In the genomic region with DNA sequence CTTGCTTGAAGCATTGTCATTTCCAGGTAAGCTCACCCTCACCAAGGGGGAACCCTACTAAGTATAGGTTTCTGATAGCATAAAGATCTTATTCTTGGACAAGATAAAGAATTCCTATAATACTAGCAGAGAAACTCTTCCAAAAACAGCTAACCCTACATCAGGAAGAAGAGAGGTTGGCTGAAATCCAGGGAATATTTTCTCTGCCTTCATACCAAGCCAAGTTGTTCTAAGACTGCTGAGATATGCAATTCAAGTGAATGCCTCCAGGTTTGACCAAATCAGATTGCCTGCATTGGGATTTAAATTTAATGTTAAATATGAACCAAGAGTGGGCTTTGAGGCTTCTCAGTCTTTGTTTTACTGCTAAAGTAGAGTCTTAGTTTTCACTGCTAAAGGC, we compare ENCODE assay signal across 28 mouse cellular contexts. TPM values are rescaled to one million over a fixed set of nuclear protein-coding genes. Genes with fewer than 3 reads are reported as not detected.
A peak's percentile ranks its signal among the peaks of the same experiment; 100 is the strongest.
DNase-seq lines count a peak whose midpoint lies in the region; ATAC-seq and TF ChIP-seq lines count a peak whose summit lies in the region.
"Had no signal": no experiment of that assay in that cellular context is flagged by ENCODE, and none has a peak within 500 bp of the region (broad histone marks: within the 10 kb centered on the region; RNA-seq: fewer than 3 reads in every experiment).

No protein-coding gene starts in this region.

- H3K36me3 ChIP-seq in kidney, postnatal 0 days (ENCODE audit: insufficient read depth, low read length): no peaks in the 10 kb centered on the region
- H3K36me3 ChIP-seq in CH12.LX (replicated peaks in 1 of 2; ENCODE audit: control insufficient read depth in 1 of 2, insufficient read depth in 1 of 2, low read length in 1 of 2): peaks cover 0 to 9% of the 10 kb centered on the region in 2 experiments
- no peaks in the 10 kb centered on the region for H3K36me3 ChIP-seq in hindbrain, postnatal 0 days (ENCODE audit: insufficient read depth, low read length)
- H3K36me3 ChIP-seq: embryonic facial prominence, embryonic 12.5 days; forebrain, embryonic 12.5 days; forebrain, embryonic 15.5 days; G1E; heart, embryonic 12.5 days; heart, embryonic 15.5 days; hindbrain, embryonic 10.5 days; hindbrain, embryonic 13.5 days had no signal

- peak; percentile 15 for DNase-seq in kidney, postnatal 0 days (ENCODE audit: low spot score)
- DNase-seq in kidney, postnatal 36 days: no peak
- DNase-seq in 3T3-L1 (ENCODE audit: low read depth, low spot score) (peak; percentile 13), CH12.LX (ENCODE audit: extremely low read depth) (no peak)
- DNase-seq in urinary bladder, adult 2 months (ENCODE audit: low spot score): no peak
- DNase-seq in hindbrain, postnatal 0 days (ENCODE audit: low spot score): no peak
- DNase-seq: adrenal gland, adult 2 months; adrenal gland, postnatal 14 days; cerebellum, adult 11-12 months; cerebellum, adult 8-10 months; cerebellum, postnatal 10 days; cerebellum, postnatal 36 days; embryo, embryonic 11 days; gastrocnemius, postnatal 25 days; heart, adult 18-20 months; heart, postnatal 10 days; heart, postnatal 36 days had no signal

- TF ChIP-seq RAD21 in CH12.LX (IDR thresholded peaks at IDR 0.05; ENCODE audit: low read depth, low read length): no peak

- no peak overlapping the region for H3K4me3 ChIP-seq in kidney, postnatal 0 days (replicated peaks; ENCODE audit: low read depth, low read length)
- H3K4me3 ChIP-seq in CH12.LX (replicated peaks in 1 of 3; ENCODE audit: low read depth in 2 of 3, low read length in 2 of 3, poor library complexity in 1 of 3): no peak overlapping the region
- no peak overlapping the region for H3K4me3 ChIP-seq in hindbrain, postnatal 0 days (ENCODE audit: low read length)
- H3K4me3 ChIP-seq: embryonic facial prominence, embryonic 12.5 days; erythroblast, embryonic 14.5 days; forebrain, embryonic 12.5 days; forebrain, embryonic 15.5 days; heart, embryonic 12.5 days; heart, embryonic 15.5 days; hindbrain, embryonic 10.5 days; hindbrain, embryonic 13.5 days had no signal

- no peak for TF ChIP-seq POLR2A in CH12.LX (IDR thresholded peaks at IDR 0.05; ENCODE audit: low read depth, low read length)

- H3K9me3 ChIP-seq in kidney, postnatal 0 days (replicated peaks; ENCODE audit: low read length): no peaks in the 10 kb centered on the region
- H3K9me3 ChIP-seq in CH12.LX (replicated peaks; ENCODE audit: low read length): no peaks in the 10 kb centered on the region
- no peaks in the 10 kb centered on the region for H3K9me3 ChIP-seq in hindbrain, postnatal 0 days (ENCODE audit: low read length)
- H3K9me3 ChIP-seq: embryonic facial prominence, embryonic 12.5 days; forebrain, embryonic 12.5 days; forebrain, embryonic 15.5 days; G1E; heart, embryonic 12.5 days; heart, embryonic 15.5 days; hindbrain, embryonic 10.5 days; hindbrain, embryonic 13.5 days had no signal

- no peaks in the 10 kb centered on the region for H3K4me1 ChIP-seq in kidney, postnatal 0 days (replicated peaks; ENCODE audit: insufficient read depth, low read length)
- H3K4me1 ChIP-seq in CH12.LX (ENCODE audit: control insufficient read depth in 1 of 2, insufficient read depth in 2 of 2): peaks cover 25 to 93% of the 10 kb centered on the region in 2 experiments
- H3K4me1 ChIP-seq in hindbrain, postnatal 0 days (ENCODE audit: insufficient read depth, low read length): no peaks in the 10 kb centered on the region
- H3K4me1 ChIP-seq: embryonic facial prominence, embryonic 12.5 days; forebrain, embryonic 12.5 days; forebrain, embryonic 15.5 days; heart, embryonic 12.5 days; heart, embryonic 15.5 days; hindbrain, embryonic 10.5 days; hindbrain, embryonic 13.5 days had no signal

- dilution Hi-C loops in CH12.LX (cut with MboI; ENCODE audit: extremely low pct_ligation_motif_present, extremely low pct_unique_long_range_greater_than_20kb, low sequenced_read_pairs): no loop called here

- no peak for TF ChIP-seq CTCF in kidney, postnatal 0 days (IDR thresholded peaks at IDR 0.05; ENCODE audit: low read depth)
- TF ChIP-seq CTCF in CH12.LX (conservative IDR thresholded peaks at IDR 0.05 in 1 of 2, IDR thresholded peaks at IDR 0.05 in 1 of 2; ENCODE audit: low read depth in 2 of 2, low read length in 2 of 2): no peak
- TF ChIP-seq CTCF in hindbrain, postnatal 0 days (IDR thresholded peaks at IDR 0.05; ENCODE audit: low read depth): no peak

- no peaks in the 10 kb centered on the region for H3K27me3 ChIP-seq in kidney, postnatal 0 days (ENCODE audit: insufficient read depth, low read length)
- H3K27me3 ChIP-seq in CH12.LX (replicated peaks): no peaks in the 10 kb centered on the region
- H3K27me3 ChIP-seq in hindbrain, postnatal 0 days (ENCODE audit: insufficient read depth, low read length): no peaks in the 10 kb centered on the region
- H3K27me3 ChIP-seq: embryonic facial prominence, embryonic 12.5 days; forebrain, embryonic 12.5 days; forebrain, embryonic 15.5 days; heart, embryonic 12.5 days; heart, embryonic 15.5 days; hindbrain, embryonic 13.5 days had no signal

- no peak for TF ChIP-seq EP300 in CH12.LX (IDR thresholded peaks at IDR 0.05; ENCODE audit: low read length)

- no peak for ATAC-seq in kidney, postnatal 0 days (replicated peaks; ENCODE audit: low FRiP score, low read depth)
- ATAC-seq in hindbrain, postnatal 0 days: no peak
- ATAC-seq: forebrain, embryonic 15.5 days; hindbrain, embryonic 16.5 days; inflammation-experienced regulatory T-cells, adult 6 months had no signal

- peaks cover 15% of the 10 kb centered on the region for H3K79me2 ChIP-seq in CH12.LX (replicated peaks; ENCODE audit: control insufficient read depth, extremely low read depth, insufficient read depth, poor library complexity, severe bottlenecking)

- H3K9ac ChIP-seq in kidney, postnatal 0 days (ENCODE audit: low read depth, low read length): no peak overlapping the region
- H3K9ac ChIP-seq in CH12.LX (ENCODE audit: insufficient read depth, low read depth): no peak overlapping the region; the same call in 1 of the 2 replicates
- H3K9ac ChIP-seq in hindbrain, postnatal 0 days (replicated peaks; ENCODE audit: low read length): no peak overlapping the region
- H3K9ac ChIP-seq: embryonic facial prominence, embryonic 12.5 days; forebrain, embryonic 12.5 days; forebrain, embryonic 15.5 days; heart, embryonic 12.5 days; heart, embryonic 15.5 days; hindbrain, embryonic 13.5 days had no signal

- in situ Hi-C loops in CH12.LX (cut with MboI; ENCODE audit: low pct_ligation_motif_present, low pct_unique_long_range_greater_than_20kb, low sequenced_read_pairs): loop anchor here (5.0 kb wide), 1 partner anchor 33 kb away; the partner anchor contains the start of gene Cd180

- H3K27ac ChIP-seq in kidney, postnatal 0 days: no peak overlapping the region
- peak overlapping the region; percentile 18; the same call in 1 of the 2 replicates for H3K27ac ChIP-seq in CH12.LX (ENCODE audit: insufficient read depth, low read depth)
- H3K27ac ChIP-seq in hindbrain, postnatal 0 days: no peak overlapping the region
- H3K27ac ChIP-seq: embryonic facial prominence, embryonic 12.5 days; forebrain, embryonic 12.5 days; forebrain, embryonic 15.5 days; heart, embryonic 15.5 days; hindbrain, embryonic 10.5 days; hindbrain, embryonic 13.5 days had no signal

- H3K4me2 ChIP-seq in kidney, postnatal 0 days (ENCODE audit: low read length): no peak overlapping the region
- peak overlapping the region; percentile 59; the same call in 1 of the 2 replicates for H3K4me2 ChIP-seq in CH12.LX (ENCODE audit: insufficient read depth, low read depth, poor library complexity, severe bottlenecking)
- H3K4me2 ChIP-seq in hindbrain, postnatal 0 days (ENCODE audit: low read depth, low read length): no peak overlapping the region
- H3K4me2 ChIP-seq: embryonic facial prominence, embryonic 12.5 days; forebrain, embryonic 12.5 days; forebrain, embryonic 15.5 days; heart, embryonic 12.5 days; heart, embryonic 15.5 days; hindbrain, embryonic 13.5 days had no signal

TF ChIP-seq in CH12.LX, 34 proteins besides CTCF, POLR2A, EP300 and RAD21:
- 0 out of 2 replicates have a peak, but pooled peaks have one; percentile 28 for TF ChIP-seq SIN3A (IDR thresholded peaks at IDR 0.05; ENCODE audit: low read length)
- TF ChIP-seq UBTF (IDR thresholded peaks at IDR 0.05; ENCODE audit: low read depth, low read length): no peak
- TF ChIP-seq HCFC1 (IDR thresholded peaks at IDR 0.05; ENCODE audit: low read depth, low read length): no peak
- no peak for TF ChIP-seq PAX5 (IDR thresholded peaks at IDR 0.05; ENCODE audit: low read length)
- TF ChIP-seq ZNF384 (IDR thresholded peaks at IDR 0.05; ENCODE audit: low read depth, low read length): no peak
- no peak for TF ChIP-seq POLR2AphosphoS2 (IDR thresholded peaks at IDR 0.05; ENCODE audit: low read depth, low read length)
- TF ChIP-seq ZMIZ1 (IDR thresholded peaks at IDR 0.05; ENCODE audit: low read depth, low read length): no peak
- no peak for TF ChIP-seq ZC3H11A (IDR thresholded peaks at IDR 0.05; ENCODE audit: low read depth, low read length)
- 0 out of 2 replicates have a peak, but pooled peaks have one; percentile 8 for TF ChIP-seq MAFK (IDR thresholded peaks at IDR 0.05; ENCODE audit: insufficient replicate concordance, low read length)

RNA-seq across cellular contexts. Expression of gene Cd180, which starts 32.1 kb away (rescaled TPM):
- 0.51 and 0.61 TPM in 2 replicates for polyA plus RNA-seq in kidney, postnatal 0 days (2015; fragmentation: Nextera tagmentation; extraction: Ambion mirVana)
- total RNA-seq in CH12.LX (2012; rRNA removed) (34.2 and 41.7 TPM in 2 replicates), CH12.LX (2014; rRNA removed) (40.4 and 43.3 TPM in 2 replicates)
- polyA plus RNA-seq in CH12.LX (2012; ENCODE audit: insufficient read length, low read depth): 203 and 232 TPM in 2 replicates
- polyA plus RNA-seq in urinary bladder, adult 2 months (2012; rRNA removed): 1.6 and 3.3 TPM in 2 replicates
- total RNA-seq in hindbrain, postnatal 0 days (2014; rRNA removed): 0.68 and 1.9 TPM in 2 replicates
- 1.1 and 1.4 TPM in 2 replicates for polyA plus RNA-seq in hindbrain, postnatal 0 days (2015; fragmentation: Nextera tagmentation; extraction: Ambion mirVana)
- polyA plus RNA-seq: erythroblast, embryonic 14.5 days; G1E had no signal

Comparison
In these comparisons a context has a peak if more than half of its experiments do, and no peak if none do; other contexts are left out.
1. DNase-seq: peak in kidney, postnatal 0 days (single experiment) and 3T3-L1 (single experiment); none in kidney, postnatal 36 days (0 of 2), CH12.LX (single experiment), urinary bladder, adult 2 months (single experiment) and hindbrain, postnatal 0 days (single experiment).
2. RNA of gene Cd180, which starts 32.1 kb away (polyA plus RNA-seq): 203 to 232 TPM in CH12.LX; 1.6 to 3.3 TPM in urinary bladder, adult 2 months, 1.1 to 1.4 TPM in hindbrain, postnatal 0 days and 0.51 to 0.61 TPM in kidney, postnatal 0 days; every median in the first group is over 10 times any median in the second.